ENCODE assay signal across 10 mouse cellular contexts in the genomic region with DNA sequence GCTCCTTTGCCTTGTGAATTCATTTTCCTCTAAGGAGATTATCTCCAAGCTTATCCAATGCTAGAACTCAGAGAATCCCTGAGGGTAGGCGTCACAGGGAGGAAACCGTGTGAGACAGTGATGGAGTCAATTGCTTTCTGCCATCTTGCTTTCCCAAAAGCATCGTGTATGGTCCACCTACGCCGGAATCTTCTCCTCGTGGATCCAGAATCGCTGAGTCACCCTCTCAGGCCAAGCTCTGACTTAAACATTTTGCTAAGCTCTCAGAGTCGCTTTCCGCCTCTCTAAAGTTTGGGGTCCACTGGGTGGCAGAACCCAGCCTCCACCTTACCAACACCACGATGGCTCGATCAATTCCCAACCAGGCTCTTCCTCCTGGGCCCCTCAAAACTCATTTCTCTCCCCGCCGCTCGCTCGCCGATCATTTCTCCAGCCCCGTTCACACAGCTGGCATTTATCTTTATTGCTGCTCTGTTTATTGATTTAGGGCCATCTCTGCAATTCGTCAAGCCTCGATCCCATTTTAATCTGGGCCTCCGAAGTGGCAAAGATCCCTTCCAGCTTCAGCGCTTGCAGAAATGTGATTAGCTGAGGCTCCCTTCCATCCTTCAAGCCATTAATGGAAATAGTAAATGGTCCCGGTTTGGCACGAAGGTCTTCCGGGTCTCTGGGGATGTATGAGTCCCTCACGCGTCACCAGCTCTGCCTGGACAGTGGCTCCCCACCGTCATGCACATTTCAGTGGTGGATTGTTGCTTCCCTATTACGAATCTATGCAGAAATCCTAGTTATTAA. TPM values are rescaled to one million over a fixed set of nuclear protein-coding genes. Genes with fewer than 3 reads are reported as not detected.
DNase-seq lines count a peak whose midpoint lies in the region; ATAC-seq and TF ChIP-seq lines count a peak whose summit lies in the region.
"Had no signal": no experiment of that assay in that cellular context is flagged by ENCODE, and none has a peak within 500 bp of the region (broad histone marks: within the 10 kb centered on the region; RNA-seq: fewer than 3 reads in every experiment).

No protein-coding gene starts in this region.

- ATAC-seq in hindbrain, embryonic 11.5 days (ENCODE audit: low FRiP score) = no peak

- no peaks in the 10 kb centered on the region for H3K27me3 ChIP-seq in hindbrain, embryonic 11.5 days (ENCODE audit: control insufficient read depth, insufficient read depth, low read length)
- H3K27me3 ChIP-seq in hindbrain, embryonic 10.5 days (ENCODE audit: insufficient read depth, poor library complexity, severe bottlenecking) = peaks cover 31% of the 10 kb centered on the region

- 74% methylated on average over 28 of the region's 28 CpGs for WGBS in hindbrain, embryonic 11.5 days
- WGBS in hindbrain, embryonic 10.5 days = 79% methylated on average over 28 of the region's 28 CpGs

- no peaks in the 10 kb centered on the region for H3K9me3 ChIP-seq in hindbrain, embryonic 11.5 days (ENCODE audit: control insufficient read depth, low read length)
- no peaks in the 10 kb centered on the region for H3K9me3 ChIP-seq in hindbrain, embryonic 10.5 days
- H3K9me3 ChIP-seq: kidney, embryonic 15.5 days; limb, embryonic 12.5 days had no signal

- H3K4me1 ChIP-seq in hindbrain, embryonic 11.5 days (replicated peaks; ENCODE audit: control insufficient read depth, insufficient read depth, low read length) = no peaks in the 10 kb centered on the region
- H3K4me1 ChIP-seq in hindbrain, embryonic 10.5 days (replicated peaks) = peaks cover 30% of the 10 kb centered on the region

- DNase-seq in hindbrain, embryonic 11.5 days (ENCODE audit: low spot score) = no peak
- no peak for DNase-seq in hindbrain, embryonic 10.5 days (ENCODE audit: low spot score)
- peak; percentile 3 for DNase-seq in thymus, postnatal 4 days
- DNase-seq in thymus, postnatal 10 days (ENCODE audit: low spot score in 2 of 2) = no peak
- peak; percentile 14 for DNase-seq in neural tube, embryonic 10.5 days (ENCODE audit: extremely low spot score, low spot score)
- no peak for DNase-seq in thymus, postnatal 36 days
- no peak for DNase-seq in gastrocnemius, adult 2 months
- DNase-seq: adrenal gland, postnatal 14 days had no signal

- no peak overlapping the region for H3K4me2 ChIP-seq in hindbrain, embryonic 11.5 days (replicated peaks; ENCODE audit: low read depth, low read length)
- H3K4me2 ChIP-seq: kidney, embryonic 15.5 days; limb, embryonic 12.5 days had no signal

- intact Hi-C loops in gastrocnemius, adult 2 months (cut with DNase I) = loop anchor here (5.0 to 10.0 kb wide), 4 partner anchors 67 to 689 kb away; partner anchors contain the start of genes Nr4a3 and Stx17

- TF ChIP-seq CTCF in gastrocnemius, adult 2 months (IDR thresholded peaks at IDR 0.05) = no peak

- no peak overlapping the region for H3K9ac ChIP-seq in hindbrain, embryonic 11.5 days (ENCODE audit: low read depth, low read length)
- H3K9ac ChIP-seq: kidney, embryonic 15.5 days; limb, embryonic 12.5 days had no signal

- H3K4me3 ChIP-seq in hindbrain, embryonic 11.5 days (ENCODE audit: low read depth, low read length) = no peak overlapping the region
- H3K4me3 ChIP-seq in hindbrain, embryonic 10.5 days = no peak overlapping the region
- H3K4me3 ChIP-seq in gastrocnemius, adult 2 months = no peak overlapping the region
- H3K4me3 ChIP-seq: kidney, embryonic 15.5 days; limb, embryonic 12.5 days had no signal

- peak overlapping the region; percentile 20; the same call in 1 of the 2 replicates for H3K27ac ChIP-seq in hindbrain, embryonic 11.5 days (ENCODE audit: low read depth, low read length)
- H3K27ac ChIP-seq in hindbrain, embryonic 10.5 days = no peak overlapping the region
- no peak overlapping the region for H3K27ac ChIP-seq in gastrocnemius, adult 2 months
- H3K27ac ChIP-seq: kidney, embryonic 15.5 days; limb, embryonic 12.5 days had no signal

- H3K36me3 ChIP-seq in hindbrain, embryonic 11.5 days (ENCODE audit: control insufficient read depth, insufficient read depth, low read length) = no peaks in the 10 kb centered on the region
- no peaks in the 10 kb centered on the region for H3K36me3 ChIP-seq in hindbrain, embryonic 10.5 days
- H3K36me3 ChIP-seq: kidney, embryonic 15.5 days; limb, embryonic 12.5 days had no signal

RNA-seq across cellular contexts. Expression of gene Alg2, which starts 38.4 kb away (rescaled TPM):
- 161 TPM in 2 replicates for polyA plus RNA-seq in hindbrain, embryonic 11.5 days (2014; fragmentation: Nextera tagmentation; extraction: Ambion mirVana)
- polyA plus RNA-seq in hindbrain, embryonic 10.5 days (2016; fragmentation: Nextera tagmentation; extraction: Ambion mirVana) = 94.9 and 120 TPM in 2 replicates
- total RNA-seq in gastrocnemius, adult 2 months (2021) = 10 to 100 TPM; 11.2 to 11.4 TPM

RNA-seq across cellular contexts. Expression of gene Sec61b, which starts 38.7 kb away (rescaled TPM):
- polyA plus RNA-seq in hindbrain, embryonic 11.5 days (2014; fragmentation: Nextera tagmentation; extraction: Ambion mirVana) = 359 and 365 TPM in 2 replicates
- polyA plus RNA-seq in hindbrain, embryonic 10.5 days (2016; fragmentation: Nextera tagmentation; extraction: Ambion mirVana) = 378 and 396 TPM in 2 replicates
- 10 to 100 TPM; 37.4 to 43.7 TPM for total RNA-seq in gastrocnemius, adult 2 months (2021)

Comparison
In these comparisons a context has a peak if more than half of its experiments do, and no peak if none do; other contexts are left out.
1. DNase-seq: peak in thymus, postnatal 4 days (single experiment) and neural tube, embryonic 10.5 days (single experiment); none in hindbrain, embryonic 11.5 days (single experiment), hindbrain, embryonic 10.5 days (single experiment), thymus, postnatal 10 days (0 of 2), thymus, postnatal 36 days (0 of 2) and gastrocnemius, adult 2 months (single experiment).